Mouse (Mus musculus) frontal cortex, postnatal 36 days (tissue): ENCODE results near the gene Fam167b.

Experiments used
- DNase-seq, 2 experiments: peaks; one replicate each; pipeline ENCODE4 v3.0.0; 2022; ENCODE audit warnings: low spot score in 2 of 2

Gene Fam167b

GRCm38 (mm10) chr4:129608426-129609025, 30.2 kb upstream of the Fam167b start:
- DNase-seq, result peak; percentile 70 to 82

DNA sequence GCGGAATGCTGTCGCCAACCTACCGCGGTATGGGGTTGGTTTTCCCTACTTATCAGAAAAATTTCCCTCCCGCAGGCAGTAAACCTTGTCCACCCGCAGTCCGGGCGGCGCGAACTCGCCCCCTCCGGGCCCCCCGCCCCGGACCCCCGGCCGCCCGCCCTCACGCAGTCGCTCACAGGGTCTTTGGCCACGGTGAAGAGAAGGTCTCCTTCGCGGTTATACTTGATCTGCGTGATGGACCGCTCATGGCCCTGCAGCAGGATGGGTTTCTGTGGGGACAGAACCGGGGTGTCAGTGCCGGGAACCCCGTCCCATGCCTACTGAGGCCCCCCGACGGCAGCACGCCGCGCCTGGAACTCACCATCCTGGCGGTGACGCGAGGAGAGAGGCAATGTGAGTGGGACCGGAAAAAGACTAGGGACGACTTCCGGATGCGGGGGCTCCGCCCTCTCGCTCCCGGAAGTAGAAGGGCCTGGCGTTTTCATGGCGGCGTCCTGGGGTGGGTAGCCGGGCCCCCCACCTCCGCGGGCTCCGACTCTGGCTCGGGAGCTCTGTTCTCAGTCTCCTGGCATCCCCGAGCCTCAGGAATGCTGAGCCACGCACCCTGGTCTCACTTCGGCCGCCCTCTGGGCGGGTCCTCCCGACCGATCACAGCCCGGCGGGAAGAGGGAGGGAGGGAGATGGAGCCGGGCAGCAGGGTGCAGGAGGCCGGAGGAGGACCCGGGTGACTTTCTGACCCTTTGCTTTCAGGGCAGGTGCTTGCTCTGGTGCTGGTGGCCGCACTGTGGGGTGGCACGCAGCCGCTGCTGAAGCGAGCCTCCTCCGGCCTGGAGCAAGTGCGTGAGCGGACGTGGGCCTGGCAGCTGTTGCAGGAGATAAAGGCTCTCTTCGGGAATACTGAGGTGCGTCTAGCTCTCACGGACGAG, 22.1 kb upstream of the Fam167b start, which contains the start of the genes Eif3i and Tmem234:
Gene Eif3i, minus strand, starts transcription at position 416 of the 926 bp plus-strand sequence.
Gene Tmem234, plus strand, starts transcription at position 436 of the 926 bp plus-strand sequence.
- DNase-seq, result peak; percentile 76 to 85

GRCm38 (mm10) chr4:129588865-129589264, 10.5 kb upstream of the Fam167b start:
- DNase-seq, result no peak

- no peak for DNase-seq
These were observed 8.6 kb upstream of the Fam167b start for GRCm38 (mm10) chr4:129586943-129587342.

DNA sequence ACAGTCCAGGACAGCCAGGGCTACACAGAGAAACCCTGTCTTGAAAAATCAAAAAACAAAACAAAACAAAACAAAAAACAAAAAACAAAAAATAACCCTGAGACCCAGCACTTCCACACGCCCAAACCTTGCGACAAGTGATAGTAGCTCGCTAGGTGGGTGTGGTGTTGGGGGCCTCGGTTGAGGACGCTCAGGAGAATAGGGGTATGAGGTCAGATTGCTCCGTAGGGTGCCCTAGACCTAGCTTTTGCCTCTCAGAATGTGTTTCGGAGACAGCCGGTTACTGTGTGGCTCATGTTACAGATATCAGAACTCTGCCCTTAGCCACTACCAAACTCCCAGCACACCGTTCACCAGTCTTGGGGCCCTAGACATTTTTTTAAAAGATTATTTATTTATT, 7.4 kb upstream of the Fam167b start:
- no peak for DNase-seq

DNA sequence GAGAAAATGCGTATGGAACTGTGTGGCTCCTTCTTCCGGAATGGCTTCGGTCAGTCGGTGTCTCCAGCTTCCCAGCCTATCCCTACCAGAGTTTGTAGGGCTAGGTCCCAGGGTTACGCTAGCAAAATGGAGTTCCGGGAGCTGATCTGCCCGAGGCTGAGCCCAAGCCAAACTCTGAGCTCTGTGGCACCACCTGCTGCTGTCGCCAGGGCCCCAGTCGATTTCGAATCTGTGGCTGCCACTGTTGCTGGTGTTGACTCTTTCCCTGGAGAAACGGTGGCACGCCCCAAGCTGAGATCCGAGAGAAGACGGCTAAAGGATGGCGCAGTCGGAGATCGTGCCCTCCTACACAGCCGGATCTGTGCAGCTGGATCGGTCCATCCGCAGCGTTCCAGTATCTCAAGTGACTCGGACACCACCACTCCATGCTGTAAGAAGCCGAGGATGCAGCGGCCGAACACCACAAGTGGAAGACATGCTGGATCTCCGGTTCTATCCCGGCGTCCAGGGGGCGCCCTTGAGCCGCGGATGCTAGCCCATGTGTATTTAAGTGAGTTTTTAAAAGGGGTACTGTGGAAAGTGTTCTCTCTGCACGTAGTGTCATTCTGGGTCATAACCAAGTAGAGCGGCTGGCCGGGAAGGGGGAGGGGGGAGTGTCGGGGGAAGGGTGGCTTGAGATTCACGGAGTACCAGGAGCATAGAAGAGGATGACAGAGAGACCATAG, 6.7 kb upstream of the Fam167b start:
- peak; percentile 79 to 85 for DNase-seq

DNA sequence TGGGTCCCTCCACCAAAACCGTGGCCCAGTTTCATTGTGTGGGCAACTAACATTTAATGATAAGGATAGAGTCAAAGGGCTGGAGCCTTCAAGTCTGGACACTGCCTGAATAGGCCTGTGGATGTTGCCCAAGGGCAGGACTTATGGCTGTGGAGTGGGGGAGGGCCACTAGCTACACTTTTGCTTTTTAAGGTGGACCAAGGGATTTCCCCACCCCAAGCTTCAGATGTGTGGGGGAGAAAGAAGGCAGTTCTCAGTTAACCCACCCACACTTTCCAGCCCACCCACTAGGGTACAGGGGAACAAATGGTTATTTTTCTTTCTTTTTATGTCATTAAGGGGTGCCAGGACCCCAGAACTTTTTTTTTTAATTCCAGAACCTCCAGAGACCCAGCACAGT, 6.0 kb upstream of the Fam167b start:
- DNase-seq, result no peak

- no peak for DNase-seq
These were observed 3.9 kb upstream of the Fam167b start for GRCm38 (mm10) chr4:129582251-129582650.

- DNase-seq, result no peak
These were observed 2.0 kb upstream of the Fam167b start for GRCm38 (mm10) chr4:129580347-129580746.

GRCm38 (mm10) chr4:129577688-129578087, 661 bp downstream of the Fam167b start:
- DNase-seq, result no peak

DNA sequence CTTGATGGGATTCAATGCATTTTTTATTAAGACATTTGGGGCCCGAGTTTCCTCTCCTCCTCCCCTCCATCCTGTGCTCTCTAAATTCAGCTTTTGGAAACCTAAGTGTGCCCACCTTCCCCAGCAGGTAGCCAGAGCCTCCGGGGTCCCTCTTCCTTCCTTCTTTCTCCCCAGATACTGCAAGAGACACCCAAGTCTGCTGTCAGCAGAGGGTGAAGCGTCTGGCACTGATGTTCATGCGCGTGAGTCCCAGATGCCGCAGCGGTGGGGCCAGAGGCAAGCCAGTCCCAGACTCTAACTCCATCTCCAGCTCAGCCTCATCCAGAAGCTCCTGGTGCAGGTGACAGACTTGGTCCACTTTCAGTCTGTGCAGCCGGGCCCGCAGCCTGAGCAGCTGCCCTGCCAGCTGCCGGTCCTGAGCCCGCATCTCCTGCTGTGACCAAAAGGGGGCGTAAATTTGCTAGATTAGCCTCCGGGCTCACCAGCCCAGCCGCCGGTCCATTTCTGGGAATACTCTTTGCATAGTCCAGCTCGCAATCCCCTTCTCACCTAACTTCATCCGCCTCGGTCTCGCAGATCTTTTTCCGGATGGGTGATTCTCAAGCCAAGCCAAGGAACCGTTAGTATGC, 1.4 kb downstream of the Fam167b start:
- peak; percentile 43 to 49 for DNase-seq

- DNase-seq, result no peak
These were observed 3.0 kb downstream of the Fam167b start for GRCm38 (mm10) chr4:129575171-129575844.

DNA sequence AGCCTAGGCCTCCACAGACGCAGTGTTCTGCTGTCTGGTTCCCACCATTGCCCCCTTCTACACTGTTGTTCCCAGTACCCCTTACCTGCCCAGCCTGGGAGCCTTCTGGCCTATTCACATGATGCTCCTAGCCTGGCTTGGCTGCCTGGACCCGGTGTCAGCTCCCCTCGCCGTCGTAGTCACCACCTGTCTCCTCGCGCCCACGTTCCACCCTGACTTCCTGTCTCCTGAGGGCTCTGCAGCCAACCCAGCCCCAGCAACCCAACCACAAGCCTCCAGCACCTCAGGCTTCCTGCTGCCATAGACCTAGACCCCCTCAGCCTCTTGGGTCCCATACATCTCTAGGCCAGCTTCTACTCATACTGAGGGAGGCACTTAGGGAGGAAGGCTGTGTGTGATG, 4.9 kb downstream of the Fam167b start, which contains the start of gene Lck:
Gene Lck, minus strand, starts transcription at position 212 of the 400 bp plus-strand sequence.
- DNase-seq, result no peak

DNA sequence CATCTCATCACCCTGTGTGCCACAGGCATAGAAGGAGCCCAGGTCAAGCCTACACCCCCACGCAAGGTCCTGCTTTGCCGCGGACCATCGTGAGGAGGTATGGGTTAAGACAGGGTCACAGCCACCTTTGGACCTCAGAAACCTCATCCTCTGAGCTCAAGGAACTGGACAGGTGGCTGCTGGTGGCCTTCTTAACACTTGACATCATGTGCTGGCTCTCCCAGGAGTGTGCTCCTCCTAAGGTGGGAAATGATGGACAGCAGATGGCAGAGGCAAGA, 5.3 kb downstream of the Fam167b start:
- no peak for DNase-seq

DNA sequence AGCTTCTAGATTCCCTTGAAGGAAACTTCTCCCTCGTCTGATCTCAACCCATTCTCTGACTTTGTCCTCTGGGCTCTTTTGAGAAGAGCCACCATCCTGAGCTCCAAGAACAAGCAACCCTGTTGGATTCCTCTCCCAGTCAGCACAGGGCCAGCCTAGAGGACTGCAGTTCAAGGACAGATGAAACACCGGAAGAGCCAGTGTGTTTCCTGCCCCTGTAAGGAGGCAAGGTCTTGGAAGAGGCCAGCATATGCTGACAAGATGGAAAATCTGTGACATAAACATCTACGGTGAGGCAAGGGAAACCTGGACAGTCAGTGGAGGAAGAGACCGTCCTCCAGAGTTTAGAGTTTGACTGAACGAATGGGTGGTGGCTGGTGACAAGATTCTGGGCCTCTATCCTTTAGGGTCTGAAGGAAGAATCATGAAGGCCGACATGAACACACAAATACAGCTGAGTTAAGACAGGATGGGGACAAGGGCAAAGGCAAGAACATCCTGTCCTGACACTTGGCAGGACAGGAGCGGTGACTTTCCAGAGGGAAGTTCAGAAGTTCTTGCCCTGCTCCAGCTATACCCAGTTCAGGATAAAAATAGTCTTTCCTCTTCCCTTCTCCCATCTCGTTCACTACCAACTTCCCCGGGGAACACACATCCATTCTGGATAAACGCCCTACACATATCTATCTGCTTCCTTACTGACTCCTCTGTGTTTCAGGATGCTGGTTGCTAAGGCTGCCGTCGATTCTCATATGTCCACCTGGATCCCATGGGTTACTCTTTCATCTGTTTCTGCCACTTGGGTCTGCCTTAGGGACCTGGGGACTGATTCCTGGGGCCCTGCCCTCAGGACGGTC, 5.9 kb downstream of the Fam167b start:
- DNase-seq, result no peak

- DNase-seq, result no peak
These were observed 6.7 kb downstream of the Fam167b start for GRCm38 (mm10) chr4:129571551-129572084.

GRCm38 (mm10) chr4:129570028-129570427, 8.3 kb downstream of the Fam167b start:
- DNase-seq, result no peak

DNA sequence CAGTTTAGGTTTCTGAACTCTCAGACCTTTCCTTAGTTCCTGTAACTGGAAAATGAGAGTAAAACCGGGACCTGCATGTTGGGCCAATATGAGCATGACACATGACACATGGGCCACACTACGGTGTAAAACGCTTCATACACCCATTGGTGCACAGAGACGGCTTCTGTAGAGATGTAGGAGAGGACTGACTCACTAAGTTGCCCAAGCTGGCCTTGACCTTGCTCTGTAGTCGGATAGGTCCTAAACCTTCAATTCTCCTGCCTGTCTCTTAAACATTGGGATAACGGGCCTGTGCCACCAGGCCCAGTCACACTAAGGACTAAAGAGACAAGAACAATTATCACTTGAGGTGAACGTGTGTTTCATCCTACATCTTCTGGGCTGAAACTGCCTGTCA, 10.0 kb downstream of the Fam167b start:
- DNase-seq, result no peak

DNA sequence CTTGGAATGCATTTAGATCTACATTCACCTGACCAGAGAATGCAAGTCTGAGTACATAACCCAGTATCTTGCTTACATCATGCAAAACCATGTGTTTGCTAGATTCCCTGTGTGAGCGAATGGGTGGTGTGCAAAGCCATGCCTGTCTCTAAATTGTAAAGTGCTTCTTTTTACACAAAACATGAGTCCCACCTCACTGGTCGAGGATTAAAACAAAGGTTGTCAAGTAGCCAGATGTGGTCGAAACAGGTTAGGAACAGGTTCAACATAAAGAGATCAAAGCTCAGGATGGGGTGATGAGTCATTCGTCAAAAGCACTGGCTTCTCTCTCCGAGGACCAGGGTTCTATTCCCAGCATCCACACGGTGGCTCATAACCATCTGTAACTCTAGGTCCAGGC, 13.2 kb downstream of the Fam167b start:
- no peak for DNase-seq

DNA sequence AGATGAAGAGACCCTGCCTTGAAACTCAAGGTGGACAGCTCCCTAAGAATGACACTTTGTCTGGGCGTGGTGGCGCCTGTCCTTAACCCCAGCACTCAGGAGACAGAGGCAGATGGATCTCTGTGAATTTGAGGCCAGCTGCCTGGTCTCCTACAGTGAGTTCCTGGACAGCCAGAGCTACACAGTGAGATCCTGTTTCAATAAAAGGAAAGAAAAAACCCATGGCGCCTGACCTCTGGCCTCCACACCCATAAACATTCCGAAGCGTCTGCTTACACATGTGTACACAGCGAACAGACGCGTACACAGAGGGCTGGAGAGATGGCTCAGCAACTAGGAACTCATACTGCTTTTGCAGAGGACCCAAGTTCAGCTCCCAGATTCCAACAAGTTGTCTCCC, 14.6 kb downstream of the Fam167b start:
- DNase-seq, result no peak
